Mouse (Mus musculus): ENCODE results near the gene Lmcd1.
"Not testable (repeated sequence)": the region's sequence is repeated elsewhere in the genome, so short reads cannot be mapped to it uniquely, and the experiment has no call there.

The Lmcd1 gene

GRCm38 (mm10) chr6:112273501-112274205 is at the start of gene Lmcd1:
Gene Lmcd1, plus strand, starts transcription at chr6:112273758.
- DNase-seq (ENCODE audit: inconsistent age in 2 of 2, low spot score in 1 of 2): peak; percentile 91 to 94

- no peak for DNase-seq (ENCODE audit: inconsistent age in 2 of 2, low spot score in 1 of 2)
These were observed 49.5 kb upstream of the Lmcd1 start for GRCm38 (mm10) chr6:112223877-112224632.

- no peak for DNase-seq (ENCODE audit: inconsistent age in 2 of 2, low spot score in 1 of 2)
These were observed 36.8 kb upstream of the Lmcd1 start for GRCm38 (mm10) chr6:112236775-112237174.

- peak in 1 of 2 experiments; percentile 32 for DNase-seq (ENCODE audit: inconsistent age in 2 of 2, low spot score in 1 of 2)
These were observed 31.3 kb upstream of the Lmcd1 start for GRCm38 (mm10) chr6:112242216-112242615.

GRCm38 (mm10) chr6:112245639-112246038 is 27.9 kb upstream of the Lmcd1 start:
- peak; percentile 94 to 98 for DNase-seq (ENCODE audit: inconsistent age in 2 of 2, low spot score in 1 of 2)

GRCm38 (mm10) chr6:112246636-112247035 is 26.9 kb upstream of the Lmcd1 start:
- DNase-seq (ENCODE audit: inconsistent age in 2 of 2, low spot score in 1 of 2): peak; percentile 29 to 73

GRCm38 (mm10) chr6:112253943-112254342 is 19.6 kb upstream of the Lmcd1 start:
- not testable (repeated sequence) for DNase-seq (ENCODE audit: inconsistent age in 2 of 2, low spot score in 1 of 2)

GRCm38 (mm10) chr6:112254967-112255366 is 18.6 kb upstream of the Lmcd1 start:
- no peak for DNase-seq (ENCODE audit: inconsistent age in 2 of 2, low spot score in 1 of 2)

GRCm38 (mm10) chr6:112255388-112256225 is 18.0 kb upstream of the Lmcd1 start:
- DNase-seq (ENCODE audit: inconsistent age in 2 of 2, low spot score in 1 of 2): peak; percentile 25 to 55

GRCm38 (mm10) chr6:112256599-112256998 is 17.0 kb upstream of the Lmcd1 start:
- no peak for DNase-seq (ENCODE audit: inconsistent age in 2 of 2, low spot score in 1 of 2)

GRCm38 (mm10) chr6:112261089-112261488 is 12.5 kb upstream of the Lmcd1 start:
- no peak for DNase-seq (ENCODE audit: inconsistent age in 2 of 2, low spot score in 1 of 2)

GRCm38 (mm10) chr6:112264321-112264720 is 9.2 kb upstream of the Lmcd1 start:
- DNase-seq (ENCODE audit: inconsistent age in 2 of 2, low spot score in 1 of 2): no peak

- DNase-seq (ENCODE audit: inconsistent age in 2 of 2, low spot score in 1 of 2): no peak
These were observed 6.9 kb upstream of the Lmcd1 start for GRCm38 (mm10) chr6:112266631-112267030.

- no peak for DNase-seq (ENCODE audit: inconsistent age in 2 of 2, low spot score in 1 of 2)
These were observed 5.7 kb upstream of the Lmcd1 start for GRCm38 (mm10) chr6:112267661-112268357.

- peak; percentile 80 to 92 for DNase-seq (ENCODE audit: inconsistent age in 2 of 2, low spot score in 1 of 2)
These were observed 900 bp downstream of the Lmcd1 start for GRCm38 (mm10) chr6:112274261-112275055.

- no peak for DNase-seq (ENCODE audit: inconsistent age in 2 of 2, low spot score in 1 of 2)
These were observed 2.2 kb downstream of the Lmcd1 start for GRCm38 (mm10) chr6:112275731-112276245.

- DNase-seq (ENCODE audit: inconsistent age in 2 of 2, low spot score in 1 of 2): no peak
These were observed 5.2 kb downstream of the Lmcd1 start for GRCm38 (mm10) chr6:112278805-112279204.

- no peak for DNase-seq (ENCODE audit: inconsistent age in 2 of 2, low spot score in 1 of 2)
These were observed 6.6 kb downstream of the Lmcd1 start for GRCm38 (mm10) chr6:112280161-112280560.

- DNase-seq (ENCODE audit: inconsistent age in 2 of 2, low spot score in 1 of 2): no peak
These were observed 7.4 kb downstream of the Lmcd1 start for GRCm38 (mm10) chr6:112280945-112281344.

- peak in 1 of 2 experiments; percentile 56 for DNase-seq (ENCODE audit: inconsistent age in 2 of 2, low spot score in 1 of 2)
These were observed 8.4 kb downstream of the Lmcd1 start for GRCm38 (mm10) chr6:112281935-112282334.
